Mouse (Mus musculus): ENCODE data around the gene Trpc4ap.

- no peak for TF ChIP-seq MYOD1 (IDR thresholded peaks at IDR 0.05; ENCODE audit: control insufficient read depth, insufficient read length, low read depth)
- no peak for TF ChIP-seq CEBPB (IDR thresholded peaks at IDR 0.05; ENCODE audit: low read depth)
- no peak for TF ChIP-seq CTCF (IDR thresholded peaks at IDR 0.05; ENCODE audit: control insufficient read depth, insufficient read depth, insufficient read length)
- TF ChIP-seq FOSL1 (IDR thresholded peaks at IDR 0.05; ENCODE audit: insufficient read depth, low read length, poor library complexity, severe bottlenecking): no peak
- no peak for TF ChIP-seq MYOG (IDR thresholded peaks at IDR 0.05; ENCODE audit: control insufficient read depth, extremely low read depth, insufficient read length)
- no peak for TF ChIP-seq USF1 (IDR thresholded peaks at IDR 0.05; ENCODE audit: low read depth)
- TF ChIP-seq MAX (IDR thresholded peaks at IDR 0.05): no peak
Measured at GRCm38 (mm10) chr2:155630590-155631416, 61.4 kb downstream of the Trpc4ap start.
